Mouse (Mus musculus): Measurements from ENCODE around the gene Slmap. TPM values are rescaled to one million over a fixed set of nuclear protein-coding genes. Genes with fewer than 3 reads are reported as not detected.
"Not testable (repeated sequence)": the region's sequence is repeated elsewhere in the genome, so short reads cannot be mapped to it uniquely, and the experiment has no call there.

Slmap gene
- 82.0 and 97.4 TPM in 2 replicates for total RNA-seq (2017)

GRCm38 (mm10) chr14:26534757-26535479 is at the start of gene Slmap:
TSS of gene Slmap (minus strand) at chr14:26534931.
- ATAC-seq (replicated peaks; ENCODE audit: low read depth, poor library complexity, severe bottlenecking), result peak; percentile 96

- no peak for ATAC-seq (replicated peaks; ENCODE audit: low read depth, poor library complexity, severe bottlenecking)
Observed at GRCm38 (mm10) chr14:26583645-26584044, 48.9 kb upstream of the Slmap start.

GRCm38 (mm10) chr14:26579346-26580343 is 44.9 kb upstream of the Slmap start:
- peak; percentile 89 for ATAC-seq (replicated peaks; ENCODE audit: low read depth, poor library complexity, severe bottlenecking)

- peak; percentile 51 for ATAC-seq (replicated peaks; ENCODE audit: low read depth, poor library complexity, severe bottlenecking)
Observed at GRCm38 (mm10) chr14:26578791-26579191, 44.1 kb upstream of the Slmap start.

- no peak for ATAC-seq (replicated peaks; ENCODE audit: low read depth, poor library complexity, severe bottlenecking)
Observed at GRCm38 (mm10) chr14:26576255-26576780, 41.6 kb upstream of the Slmap start.

GRCm38 (mm10) chr14:26573556-26573955 is 38.8 kb upstream of the Slmap start, which contains the start of gene Dennd6a:
TSS of gene Dennd6a (plus strand) at chr14:26573856.
- ATAC-seq (replicated peaks; ENCODE audit: low read depth, poor library complexity, severe bottlenecking), result not testable (repeated sequence)

GRCm38 (mm10) chr14:26571951-26572675 is 37.4 kb upstream of the Slmap start:
- peak; percentile 29; the same call in 1 of the 2 replicates for ATAC-seq (replicated peaks; ENCODE audit: low read depth, poor library complexity, severe bottlenecking)

GRCm38 (mm10) chr14:26569880-26570279 is 35.1 kb upstream of the Slmap start:
- no peak for ATAC-seq (replicated peaks; ENCODE audit: low read depth, poor library complexity, severe bottlenecking)

GRCm38 (mm10) chr14:26562247-26562646 is 27.5 kb upstream of the Slmap start:
- no peak for ATAC-seq (replicated peaks; ENCODE audit: low read depth, poor library complexity, severe bottlenecking)

GRCm38 (mm10) chr14:26558536-26558935 is 23.8 kb upstream of the Slmap start:
- no peak for ATAC-seq (replicated peaks; ENCODE audit: low read depth, poor library complexity, severe bottlenecking)

- no peak for ATAC-seq (replicated peaks; ENCODE audit: low read depth, poor library complexity, severe bottlenecking)
Observed at GRCm38 (mm10) chr14:26557581-26557980, 22.9 kb upstream of the Slmap start.

GRCm38 (mm10) chr14:26552853-26553252 is 18.1 kb upstream of the Slmap start:
- ATAC-seq (replicated peaks; ENCODE audit: low read depth, poor library complexity, severe bottlenecking), result peak; percentile 45; the same call in 1 of the 2 replicates

- no peak for ATAC-seq (replicated peaks; ENCODE audit: low read depth, poor library complexity, severe bottlenecking)
Observed at GRCm38 (mm10) chr14:26552441-26552840, 17.7 kb upstream of the Slmap start.

GRCm38 (mm10) chr14:26550712-26551111 is 16.0 kb upstream of the Slmap start:
- ATAC-seq (replicated peaks; ENCODE audit: low read depth, poor library complexity, severe bottlenecking), result no peak

GRCm38 (mm10) chr14:26547516-26548488 is 13.1 kb upstream of the Slmap start:
- no peak for ATAC-seq (replicated peaks; ENCODE audit: low read depth, poor library complexity, severe bottlenecking)

- ATAC-seq (replicated peaks; ENCODE audit: low read depth, poor library complexity, severe bottlenecking), result no peak
Observed at GRCm38 (mm10) chr14:26542136-26542535, 7.4 kb upstream of the Slmap start.

GRCm38 (mm10) chr14:26540577-26540976 is 5.8 kb upstream of the Slmap start:
- no peak for ATAC-seq (replicated peaks; ENCODE audit: low read depth, poor library complexity, severe bottlenecking)

GRCm38 (mm10) chr14:26539241-26539640 is 4.5 kb upstream of the Slmap start:
- no peak for ATAC-seq (replicated peaks; ENCODE audit: low read depth, poor library complexity, severe bottlenecking)
